In the genomic region with DNA sequence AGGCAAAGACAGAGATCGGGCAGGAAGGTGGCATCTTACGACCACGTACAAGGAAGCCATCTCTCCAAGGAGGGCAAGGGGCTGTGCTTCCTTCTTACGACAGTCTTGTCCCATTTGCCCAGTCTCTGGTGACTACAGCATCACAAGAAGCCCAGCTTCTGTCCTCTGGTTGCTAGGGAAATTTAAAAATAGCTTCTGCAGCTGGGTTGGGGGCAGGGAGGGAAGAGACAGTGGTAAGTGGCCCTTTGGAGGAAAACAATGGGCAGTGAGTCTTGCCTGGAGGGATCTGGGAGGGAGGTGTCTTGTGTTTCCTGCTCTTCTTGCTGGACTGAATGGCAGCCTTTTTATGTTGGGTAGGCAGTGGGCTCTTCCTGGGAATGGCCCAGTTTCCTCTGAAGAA, we compare ENCODE assay signal across 14 mouse cellular contexts.
DNase-seq lines count a peak whose midpoint lies in the region; ATAC-seq and TF ChIP-seq lines count a peak whose summit lies in the region.
"Had no signal": no experiment of that assay in that cellular context is flagged by ENCODE, and none has a peak within 500 bp of the region (broad histone marks: within the 10 kb centered on the region; RNA-seq: fewer than 3 reads in every experiment).

No protein-coding gene starts in this region.

- no peak overlapping the region for H3K27ac ChIP-seq in heart, postnatal 0 days (ENCODE audit: low read depth)
- H3K27ac ChIP-seq in midbrain, embryonic 11.5 days (ENCODE audit: low read depth, low read length), result no peak overlapping the region
- H3K27ac ChIP-seq in midbrain, embryonic 14.5 days (replicated peaks; ENCODE audit: low read depth, low read length), result no peak overlapping the region
- H3K27ac ChIP-seq in brown adipose tissue, adult 24 weeks (replicated peaks; ENCODE audit: low read depth, low read length), result 0 out of 2 replicates have a peak overlapping the region, but pooled peaks have one; percentile 16
- H3K27ac ChIP-seq in olfactory bulb, adult 2 months (ENCODE audit: insufficient read depth, low read depth, low read length), result peak overlapping the region; percentile 82
- H3K27ac ChIP-seq: heart, embryonic 13.5 days; hindbrain, embryonic 15.5 days; midbrain, embryonic 15.5 days; neural tube, embryonic 12.5 days had no signal

- no peaks in the 10 kb centered on the region for H3K27me3 ChIP-seq in heart, postnatal 0 days (ENCODE audit: control insufficient read depth, insufficient read depth, low read length)
- H3K27me3 ChIP-seq in midbrain, embryonic 11.5 days (ENCODE audit: control insufficient read depth, insufficient read depth, low read length), result no peaks in the 10 kb centered on the region
- no peaks in the 10 kb centered on the region for H3K27me3 ChIP-seq in midbrain, embryonic 14.5 days (ENCODE audit: control insufficient read depth, insufficient read depth, low read length)
- H3K27me3 ChIP-seq: heart, embryonic 13.5 days; hindbrain, embryonic 15.5 days; midbrain, embryonic 15.5 days; neural tube, embryonic 12.5 days had no signal

- intact Hi-C loops in heart, postnatal 14 days (cut with DNase I), result no loop called here

- H3K36me3 ChIP-seq in heart, postnatal 0 days (replicated peaks; ENCODE audit: control insufficient read depth, insufficient read depth, low read length), result no peaks in the 10 kb centered on the region
- no peaks in the 10 kb centered on the region for H3K36me3 ChIP-seq in midbrain, embryonic 11.5 days (ENCODE audit: control insufficient read depth, insufficient read depth, low read length)
- H3K36me3 ChIP-seq in midbrain, embryonic 14.5 days (ENCODE audit: control insufficient read depth, insufficient read depth, low read length), result no peaks in the 10 kb centered on the region
- H3K36me3 ChIP-seq: heart, embryonic 13.5 days; hindbrain, embryonic 15.5 days; midbrain, embryonic 15.5 days; neural tube, embryonic 12.5 days had no signal

- WGBS in heart, postnatal 0 days, result 53% methylated on average over 4 of the region's 4 CpGs
- 83% methylated on average over 4 of the region's 4 CpGs for WGBS in midbrain, embryonic 11.5 days
- 74% methylated on average over 4 of the region's 4 CpGs for WGBS in midbrain, embryonic 14.5 days
- 41% methylated on average over 4 of the region's 4 CpGs for WGBS in olfactory bulb, adult 2 months

- no peak for TF ChIP-seq POLR2A in olfactory bulb, adult 2 months (IDR thresholded peaks at IDR 0.05; ENCODE audit: insufficient read depth, low read depth, low read length)

- no peaks in the 10 kb centered on the region for H3K9me3 ChIP-seq in heart, postnatal 0 days (replicated peaks; ENCODE audit: control insufficient read depth, low read length)
- H3K9me3 ChIP-seq in midbrain, embryonic 11.5 days (ENCODE audit: control insufficient read depth, low read length), result no peaks in the 10 kb centered on the region
- no peaks in the 10 kb centered on the region for H3K9me3 ChIP-seq in midbrain, embryonic 14.5 days (ENCODE audit: control insufficient read depth, low read length)
- H3K9me3 ChIP-seq: heart, embryonic 13.5 days; hindbrain, embryonic 15.5 days; midbrain, embryonic 15.5 days; neural tube, embryonic 12.5 days had no signal

- no peak overlapping the region for H3K4me2 ChIP-seq in heart, postnatal 0 days (ENCODE audit: low read depth, low read length)
- H3K4me2 ChIP-seq in midbrain, embryonic 11.5 days, result no peak overlapping the region
- H3K4me2 ChIP-seq in midbrain, embryonic 14.5 days (ENCODE audit: low read length), result no peak overlapping the region
- H3K4me2 ChIP-seq: heart, embryonic 13.5 days; hindbrain, embryonic 15.5 days; midbrain, embryonic 15.5 days; neural tube, embryonic 12.5 days had no signal

- no peak for TF ChIP-seq CTCF in heart, postnatal 0 days (IDR thresholded peaks at IDR 0.05; ENCODE audit: low read depth)
- no peak for TF ChIP-seq CTCF in olfactory bulb, adult 2 months (IDR thresholded peaks at IDR 0.05; ENCODE audit: insufficient read depth, low read depth, low read length)

- no peak overlapping the region for H3K4me3 ChIP-seq in heart, postnatal 0 days (ENCODE audit: low read depth, low read length)
- H3K4me3 ChIP-seq in midbrain, embryonic 11.5 days (ENCODE audit: low read depth, low read length), result no peak overlapping the region
- no peak overlapping the region for H3K4me3 ChIP-seq in midbrain, embryonic 14.5 days (replicated peaks; ENCODE audit: low read depth, low read length)
- H3K4me3 ChIP-seq in brown adipose tissue, adult 24 weeks (ENCODE audit: insufficient read depth, low read depth, low read length), result no peak overlapping the region
- H3K4me3 ChIP-seq in olfactory bulb, adult 2 months (ENCODE audit: insufficient read depth, low read depth, low read length), result 0 out of 2 replicates have a peak overlapping the region, but pooled peaks have one; percentile 2
- H3K4me3 ChIP-seq: heart, embryonic 13.5 days; hindbrain, embryonic 15.5 days; midbrain, embryonic 15.5 days; neural tube, embryonic 12.5 days had no signal

- H3K9ac ChIP-seq in heart, postnatal 0 days (replicated peaks; ENCODE audit: low read depth, low read length), result no peak overlapping the region
- H3K9ac ChIP-seq in midbrain, embryonic 11.5 days (ENCODE audit: low read length), result no peak overlapping the region
- H3K9ac ChIP-seq in midbrain, embryonic 14.5 days (replicated peaks; ENCODE audit: low read length), result no peak overlapping the region
- H3K9ac ChIP-seq: heart, embryonic 13.5 days; hindbrain, embryonic 15.5 days; midbrain, embryonic 15.5 days; neural tube, embryonic 12.5 days had no signal

- TF ChIP-seq EP300 in heart, postnatal 0 days (IDR thresholded peaks at IDR 0.05; ENCODE audit: low read depth), result no peak

- no peak for ATAC-seq in heart, postnatal 0 days (ENCODE audit: insufficient read depth, low read depth)
- ATAC-seq in midbrain, embryonic 11.5 days (ENCODE audit: low FRiP score), result no peak
- no peak for ATAC-seq in midbrain, embryonic 14.5 days (ENCODE audit: low FRiP score, low TSS enrichment)
- ATAC-seq: activated CD4-positive, CD25-positive, alpha-beta regulatory T cell, adult 4 months; midbrain, embryonic 15.5 days had no signal

- H3K4me1 ChIP-seq in heart, postnatal 0 days (ENCODE audit: control insufficient read depth, insufficient read depth), result no peaks in the 10 kb centered on the region
- H3K4me1 ChIP-seq in midbrain, embryonic 11.5 days (ENCODE audit: control insufficient read depth, insufficient read depth, low read length), result no peaks in the 10 kb centered on the region
- no peaks in the 10 kb centered on the region for H3K4me1 ChIP-seq in midbrain, embryonic 14.5 days (ENCODE audit: control insufficient read depth, insufficient read depth, low read length)
- H3K4me1 ChIP-seq in brown adipose tissue, adult 24 weeks (ENCODE audit: control insufficient read depth, insufficient read depth, insufficient read length, low read length), result peaks cover 5% of the 10 kb centered on the region; the same call in 1 of the 2 replicates
- H3K4me1 ChIP-seq in olfactory bulb, adult 2 months (ENCODE audit: control insufficient read depth, insufficient read depth, low read length), result peaks cover 10% of the 10 kb centered on the region
- H3K4me1 ChIP-seq: hindbrain, embryonic 15.5 days; midbrain, embryonic 15.5 days; neural tube, embryonic 12.5 days had no signal

- DNase-seq in heart, postnatal 0 days (ENCODE audit: low spot score), result peak; percentile 6
- DNase-seq in heart, postnatal 14 days, result no peak
- peak; percentile 83 for DNase-seq in midbrain, embryonic 11.5 days (ENCODE audit: low spot score, missing footprints)
- no peak for DNase-seq in midbrain, embryonic 14.5 days
- DNase-seq in urinary bladder, adult 2 months (ENCODE audit: low spot score), result no peak
- DNase-seq: cerebellum, adult 18-20 months; kidney, adult 9 months had no signal

Comparison
In these comparisons a context has a peak if more than half of its experiments do, and no peak if none do; other contexts are left out.
1. DNase-seq: peak in heart, postnatal 0 days (single experiment) and midbrain, embryonic 11.5 days (single experiment); none in heart, postnatal 14 days (0 of 2), midbrain, embryonic 14.5 days (single experiment) and urinary bladder, adult 2 months (single experiment).
2. H3K27ac ChIP-seq: peak in brown adipose tissue, adult 24 weeks (single experiment) and olfactory bulb, adult 2 months (single experiment); none in heart, postnatal 0 days (single experiment), midbrain, embryonic 11.5 days (single experiment) and midbrain, embryonic 14.5 days (single experiment).